Mouse (Mus musculus): ENCODE data around the gene Acot3. TPM values are rescaled to one million over a fixed set of nuclear protein-coding genes. Genes with fewer than 3 reads are reported as not detected.
"Not testable (repeated sequence)": the region's sequence is repeated elsewhere in the genome, so short reads cannot be mapped to it uniquely, and the experiment has no call there.

Gene Acot3
- total and polyA plus RNA-seq, 3 experiments: not detected

DNA sequence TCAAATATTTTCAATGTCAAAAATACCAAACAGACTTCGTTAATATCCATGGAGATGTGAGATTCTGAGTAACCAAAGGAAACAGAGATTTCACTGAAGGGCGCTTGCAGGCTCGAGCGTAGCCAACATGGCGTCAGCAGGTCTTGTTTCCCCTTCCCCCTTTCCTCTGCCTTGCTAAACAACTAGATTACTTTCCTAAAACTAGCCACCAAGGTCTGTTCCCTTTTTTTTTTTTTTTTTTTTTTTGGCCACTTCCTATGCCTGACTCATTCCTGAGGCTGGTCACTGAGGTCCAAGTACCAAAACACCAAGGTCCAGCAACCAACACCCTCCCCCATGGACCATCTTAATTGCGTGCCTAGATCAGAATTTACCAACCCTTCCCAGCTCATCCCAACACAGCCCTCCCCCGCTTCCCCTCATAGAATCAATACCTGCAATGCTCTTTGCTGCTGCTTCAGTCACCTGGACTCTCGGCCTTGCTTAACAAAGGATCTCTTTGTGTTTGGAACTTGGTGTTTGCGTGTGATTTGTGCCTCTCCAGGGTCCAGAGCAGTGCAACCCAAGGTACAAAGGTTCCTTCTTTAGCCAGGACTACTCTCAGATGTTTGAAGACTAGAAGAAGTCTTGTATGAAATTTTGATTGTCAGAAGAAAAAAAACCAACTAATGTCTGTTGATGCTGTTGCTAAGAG is 28.7 kb upstream of the Acot3 start:
- Histone ChIP-seq H3K4me2 (ENCODE audit: insufficient read depth, low read depth, poor library complexity, severe bottlenecking) (no peak overlapping the region), H3K27ac (ENCODE audit: insufficient read depth, low read depth) (no peak overlapping the region), H3K9me3 (replicated peaks; ENCODE audit: low read length) (no peaks in the 10 kb centered on the region), H3K4me1 (ENCODE audit: control insufficient read depth in 1 of 2, insufficient read depth in 2 of 2) (peaks cover 2 to 4% of the 10 kb centered on the region in 2 experiments; a peak in 2 of 4 replicates), H3K27me3 (replicated peaks) (no peaks in the 10 kb centered on the region), H3K9ac (ENCODE audit: insufficient read depth, low read depth) (no peak overlapping the region), H3K36me3 (replicated peaks in 1 of 2; ENCODE audit: control insufficient read depth in 1 of 2, insufficient read depth in 1 of 2, low read length in 1 of 2) (no peaks in the 10 kb centered on the region), H3K79me2 (replicated peaks; ENCODE audit: control insufficient read depth, extremely low read depth, insufficient read depth, poor library complexity, severe bottlenecking) (no peaks in the 10 kb centered on the region), H3K4me3 (replicated peaks in 1 of 3; ENCODE audit: low read depth in 2 of 3, low read length in 2 of 3, poor library complexity in 1 of 3) (no peak overlapping the region)
- no peak for TF ChIP-seq CTCF (conservative IDR thresholded peaks at IDR 0.05 in 1 of 2, IDR thresholded peaks at IDR 0.05 in 1 of 2; ENCODE audit: low read depth in 2 of 2, low read length in 2 of 2)
- no peak for TF ChIP-seq CHD2 (IDR thresholded peaks at IDR 0.05; ENCODE audit: low read length)
- no peak for TF ChIP-seq POLR2A (IDR thresholded peaks at IDR 0.05; ENCODE audit: low read depth, low read length)
- TF ChIP-seq ETS1 (conservative IDR thresholded peaks at IDR 0.05; ENCODE audit: low read depth, low read length): no peak
- DNase-seq (ENCODE audit: extremely low read depth): no peak
- in situ Hi-C loops (cut with MboI; ENCODE audit: low pct_ligation_motif_present, low pct_unique_long_range_greater_than_20kb, low sequenced_read_pairs) (no loop called here), dilution Hi-C loops (cut with MboI; ENCODE audit: extremely low pct_ligation_motif_present, extremely low pct_unique_long_range_greater_than_20kb, low sequenced_read_pairs) (no loop called here)

DNA sequence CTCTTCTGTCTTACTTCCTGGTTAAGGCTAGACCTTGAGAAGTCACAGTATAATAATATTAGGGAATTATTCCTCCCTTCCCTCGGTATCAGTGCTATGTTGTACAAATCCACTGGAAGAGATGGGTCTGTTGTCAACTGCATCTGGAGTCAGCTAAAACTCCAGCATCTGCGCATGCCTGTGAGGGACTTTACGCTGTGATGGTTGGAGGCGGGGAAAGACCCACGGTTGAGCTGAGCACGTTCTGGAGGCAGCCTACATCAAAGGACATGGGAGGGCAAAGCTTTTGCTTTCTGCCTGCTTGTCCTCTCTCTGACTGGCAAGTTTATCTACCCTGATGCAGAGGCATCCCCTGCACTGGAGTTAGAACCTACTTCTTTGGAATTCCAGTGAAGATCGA is 26.1 kb upstream of the Acot3 start:
- no peak overlapping the region for H3K4me2 ChIP-seq (ENCODE audit: insufficient read depth, low read depth, poor library complexity, severe bottlenecking)
- in situ Hi-C loops (cut with MboI; ENCODE audit: low pct_ligation_motif_present, low pct_unique_long_range_greater_than_20kb, low sequenced_read_pairs): no loop called here

DNA sequence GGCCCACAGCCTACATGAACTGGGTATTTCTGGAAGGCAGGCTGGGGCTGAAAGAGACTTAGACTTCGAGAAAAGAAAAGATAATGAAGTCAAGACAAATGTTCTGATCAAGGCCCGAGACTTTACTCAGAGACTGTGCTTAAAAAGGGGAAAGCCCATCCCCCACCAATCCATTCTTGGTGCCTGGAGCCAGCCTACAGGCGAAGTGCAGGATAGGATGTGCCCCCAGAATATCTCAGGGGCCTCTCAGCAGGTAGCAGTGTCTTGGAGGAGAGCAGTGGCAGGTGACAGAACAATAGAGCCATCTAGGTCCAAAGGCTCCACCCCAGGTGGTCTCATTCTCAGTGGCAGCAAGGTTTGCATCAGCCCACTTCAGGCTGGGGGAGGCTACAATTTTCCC is 23.6 kb upstream of the Acot3 start:
- H3K27ac ChIP-seq (ENCODE audit: insufficient read depth, low read depth); H3K27me3 ChIP-seq (replicated peaks); in situ Hi-C loops (cut with MboI; ENCODE audit: low pct_ligation_motif_present, low pct_unique_long_range_greater_than_20kb, low sequenced_read_pairs); H3K9me3 ChIP-seq (replicated peaks; ENCODE audit: low read length); H3K4me3 ChIP-seq (replicated peaks in 1 of 3; ENCODE audit: low read depth in 2 of 3, low read length in 2 of 3, poor library complexity in 1 of 3); H3K79me2 ChIP-seq (replicated peaks; ENCODE audit: control insufficient read depth, extremely low read depth, insufficient read depth, poor library complexity, severe bottlenecking); DNase-seq (ENCODE audit: extremely low read depth); dilution Hi-C loops (cut with MboI; ENCODE audit: extremely low pct_ligation_motif_present, extremely low pct_unique_long_range_greater_than_20kb, low sequenced_read_pairs); H3K9ac ChIP-seq (ENCODE audit: insufficient read depth, low read depth); H3K4me2 ChIP-seq (ENCODE audit: insufficient read depth, low read depth, poor library complexity, severe bottlenecking); H3K36me3 ChIP-seq (replicated peaks in 1 of 2; ENCODE audit: control insufficient read depth in 1 of 2, insufficient read depth in 1 of 2, low read length in 1 of 2): not testable (repeated sequence)
- H3K4me1 ChIP-seq (ENCODE audit: control insufficient read depth in 1 of 2, insufficient read depth in 2 of 2): peaks cover 2 to 10% of the 10 kb centered on the region in 2 experiments; a peak in 3 of 4 replicates

More for the DNA sequence above, 26.1 kb upstream of the Acot3 start:
- no peak for DNase-seq (ENCODE audit: extremely low read depth)
- dilution Hi-C loops (cut with MboI; ENCODE audit: extremely low pct_ligation_motif_present, extremely low pct_unique_long_range_greater_than_20kb, low sequenced_read_pairs): no loop called here
- Histone ChIP-seq H3K4me3 (replicated peaks in 1 of 3; ENCODE audit: low read depth in 2 of 3, low read length in 2 of 3, poor library complexity in 1 of 3) (no peak overlapping the region), H3K9ac (ENCODE audit: insufficient read depth, low read depth) (no peak overlapping the region), H3K36me3 (replicated peaks in 1 of 2; ENCODE audit: control insufficient read depth in 1 of 2, insufficient read depth in 1 of 2, low read length in 1 of 2) (no peaks in the 10 kb centered on the region), H3K9me3 (replicated peaks; ENCODE audit: low read length) (no peaks in the 10 kb centered on the region), H3K79me2 (replicated peaks; ENCODE audit: control insufficient read depth, extremely low read depth, insufficient read depth, poor library complexity, severe bottlenecking) (no peaks in the 10 kb centered on the region), H3K4me1 (ENCODE audit: control insufficient read depth in 1 of 2, insufficient read depth in 2 of 2) (peaks cover 2 to 8% of the 10 kb centered on the region in 2 experiments; a peak in 3 of 4 replicates), H3K27me3 (replicated peaks) (no peaks in the 10 kb centered on the region), H3K27ac (ENCODE audit: insufficient read depth, low read depth) (no peak overlapping the region)
- TF ChIP-seq NRF1 (IDR thresholded peaks at IDR 0.05; ENCODE audit: low read depth, low read length) (peak; percentile 67), HCFC1 (IDR thresholded peaks at IDR 0.05; ENCODE audit: low read depth, low read length) (no peak)

DNA sequence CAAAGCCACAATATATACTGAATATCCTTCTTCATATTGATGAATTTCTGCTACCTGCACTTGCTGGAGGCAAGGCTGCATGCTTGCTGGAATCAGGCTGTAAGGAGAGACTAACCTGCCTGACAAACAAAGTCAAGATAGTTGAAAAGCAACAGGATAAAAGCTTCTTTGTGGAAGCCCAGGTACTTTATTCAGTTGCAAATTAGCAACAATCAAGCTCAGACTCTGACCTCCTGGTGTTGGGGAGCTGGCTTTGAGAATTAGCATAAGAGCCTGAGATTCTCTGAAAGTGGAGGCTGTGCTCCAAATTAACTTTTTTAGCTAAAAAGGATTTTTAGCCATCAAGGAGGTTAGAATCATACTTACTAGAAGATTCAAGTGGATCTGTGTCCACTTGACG is 22.9 kb upstream of the Acot3 start:
- DNase-seq (ENCODE audit: extremely low read depth); H3K27ac ChIP-seq (ENCODE audit: insufficient read depth, low read depth); H3K4me3 ChIP-seq (replicated peaks in 1 of 3; ENCODE audit: low read depth in 2 of 3, low read length in 2 of 3, poor library complexity in 1 of 3); in situ Hi-C loops (cut with MboI; ENCODE audit: low pct_ligation_motif_present, low pct_unique_long_range_greater_than_20kb, low sequenced_read_pairs); H3K9me3 ChIP-seq (replicated peaks; ENCODE audit: low read length); dilution Hi-C loops (cut with MboI; ENCODE audit: extremely low pct_ligation_motif_present, extremely low pct_unique_long_range_greater_than_20kb, low sequenced_read_pairs); H3K79me2 ChIP-seq (replicated peaks; ENCODE audit: control insufficient read depth, extremely low read depth, insufficient read depth, poor library complexity, severe bottlenecking); H3K27me3 ChIP-seq (replicated peaks); H3K36me3 ChIP-seq (replicated peaks in 1 of 2; ENCODE audit: control insufficient read depth in 1 of 2, insufficient read depth in 1 of 2, low read length in 1 of 2); H3K9ac ChIP-seq (ENCODE audit: insufficient read depth, low read depth); H3K4me2 ChIP-seq (ENCODE audit: insufficient read depth, low read depth, poor library complexity, severe bottlenecking): not testable (repeated sequence)
- H3K4me1 ChIP-seq (ENCODE audit: control insufficient read depth in 1 of 2, insufficient read depth in 2 of 2): peaks cover 2 to 10% of the 10 kb centered on the region in 2 experiments; a peak in 3 of 4 replicates
